Mouse (Mus musculus) CH12.LX (cell line): ENCODE measurements around the gene Smc5. TPM values are rescaled to one million over a fixed set of nuclear protein-coding genes. Genes with fewer than 3 reads are reported as not detected.

Source experiments
- DNase-seq: peaks from one replicate; pipeline ENCODE4 v3.0.0-alpha.2; 2013; ENCODE audit errors: extremely low read depth
- H3K27ac ChIP-seq: 2 replicates; pipeline ENCODE4 v1.5.1; 2012; ENCODE audit warnings: low read depth, mild to moderate bottlenecking, control low read depth, moderate library complexity; ENCODE audit not compliant: insufficient read depth
- H3K27me3 ChIP-seq: replicated peaks from 2 replicates; pipeline ENCODE3; 2012; ENCODE audit warnings: inconsistent platforms
- H3K36me3 ChIP-seq, 2 experiments: replicated peaks in 1 of 2; 2 replicates each; pipeline versions ENCODE3 to v1.6.1; 2012; ENCODE audit warnings: inconsistent platforms in 1 of 2, low read length in 1 of 2, mild to moderate bottlenecking in 1 of 2, mixed read lengths in 1 of 2, moderate library complexity in 1 of 2; ENCODE audit not compliant: control insufficient read depth in 1 of 2, insufficient read depth in 1 of 2
- H3K4me1 ChIP-seq, 2 experiments: 2 replicates each; pipeline ENCODE4 v1.6.1; 2012; ENCODE audit warnings: inconsistent platforms in 1 of 2, moderate library complexity in 1 of 2; ENCODE audit not compliant: insufficient read depth in 2 of 2, control insufficient read depth in 1 of 2
- H3K4me2 ChIP-seq: 2 replicates; pipeline ENCODE4 v1.6.1; 2012; ENCODE audit warnings: low read depth, mild to moderate bottlenecking, control low read depth; ENCODE audit not compliant: poor library complexity, insufficient read depth, severe bottlenecking
- H3K4me3 ChIP-seq, 3 experiments: fragments of 150-350 bp in 1 of 3; sonication (generic) in 1 of 3; replicated peaks in 1 of 3; 2 replicates each; pipeline versions ENCODE3 to v1.5.1; 2011 to 2012; ENCODE audit warnings: low read depth in 2 of 3, low read length in 2 of 3, mild to moderate bottlenecking in 2 of 3, moderate library complexity in 2 of 3, control low read depth in 1 of 3, improper control_type of control experiment in 1 of 3, inconsistent platforms in 1 of 3, mixed read lengths in 1 of 3; ENCODE audit not compliant: poor library complexity in 1 of 3
- H3K79me2 ChIP-seq: replicated peaks from 2 replicates; pipeline ENCODE4 v1.6.1; 2012; ENCODE audit warnings: mild to moderate bottlenecking, moderate library complexity; ENCODE audit not compliant: control insufficient read depth, poor library complexity, insufficient read depth, severe bottlenecking; ENCODE audit errors: extremely low read depth
- H3K9ac ChIP-seq: 2 replicates; pipeline ENCODE4 v1.6.1; 2012; ENCODE audit warnings: low read depth, mild to moderate bottlenecking, control low read depth, moderate library complexity; ENCODE audit not compliant: insufficient read depth
- H3K9me3 ChIP-seq: replicated peaks from 2 replicates; pipeline ENCODE3; 2012; ENCODE audit warnings: low read length, inconsistent platforms, mixed read lengths
- BHLHE40 ChIP-seq: IDR thresholded peaks from 2 replicates; pipeline ENCODE4 v1.6.1; 2011; ENCODE audit warnings: mild to moderate bottlenecking, low read depth, low read length, improper control_type of control experiment
- CHD1 ChIP-seq: IDR thresholded peaks from 2 replicates; pipeline ENCODE4 v1.6.1; 2012; ENCODE audit warnings: low read depth, low read length, improper control_type of control experiment, inconsistent platforms
- CHD2 ChIP-seq: IDR thresholded peaks from 2 replicates; pipeline ENCODE4 v1.6.1; 2011; ENCODE audit warnings: low read length, improper control_type of control experiment
- CTCF ChIP-seq, 2 experiments: IDR thresholded peaks in 1 of 2; conservative IDR thresholded peaks in 1 of 2; 2 replicates each; pipeline ENCODE4 v1.5.1; 2011 to 2012; ENCODE audit warnings: low read depth in 2 of 2, low read length in 2 of 2, improper control_type of control experiment in 1 of 2, inconsistent platforms in 1 of 2, mild to moderate bottlenecking in 1 of 2, moderate library complexity in 1 of 2
- E2F4 ChIP-seq: IDR thresholded peaks from 2 replicates; pipeline ENCODE4 v1.6.1; 2011; ENCODE audit warnings: low read depth, low read length, improper control_type of control experiment; ENCODE audit not compliant: insufficient replicate concordance
- ELF1 ChIP-seq: IDR thresholded peaks from 2 replicates; pipeline ENCODE4 v1.6.1; 2014; ENCODE audit warnings: low read depth, mild to moderate bottlenecking, inconsistent platforms, low read length, improper control_type of control experiment
- EP300 ChIP-seq: IDR thresholded peaks from 2 replicates; pipeline ENCODE4 v1.6.1; 2011; ENCODE audit warnings: low read length, improper control_type of control experiment
- ETS1 ChIP-seq: conservative IDR thresholded peaks from 2 replicates; pipeline ENCODE4 v1.6.1; 2012; ENCODE audit warnings: low read depth, mild to moderate bottlenecking, inconsistent platforms, low read length, improper control_type of control experiment, moderate library complexity
- GABPA ChIP-seq: IDR thresholded peaks from 2 replicates; pipeline ENCODE4 v1.6.1; 2012; ENCODE audit warnings: low read depth, low read length, improper control_type of control experiment, inconsistent platforms; ENCODE audit not compliant: insufficient replicate concordance
- HCFC1 ChIP-seq: IDR thresholded peaks from 2 replicates; pipeline ENCODE4 v1.6.1; 2012; ENCODE audit warnings: low read depth, mild to moderate bottlenecking, inconsistent platforms, low read length, improper control_type of control experiment
- IRF4 ChIP-seq: IDR thresholded peaks from 2 replicates; pipeline ENCODE4 v1.6.1; 2014; ENCODE audit warnings: low read depth, mild to moderate bottlenecking, inconsistent platforms, low read length, improper control_type of control experiment
- JUN ChIP-seq: IDR thresholded peaks from 2 replicates; pipeline ENCODE4 v1.6.1; 2011; ENCODE audit warnings: low read depth, mild to moderate bottlenecking, low read length, improper control_type of control experiment, moderate library complexity; ENCODE audit not compliant: insufficient read depth
- JUND ChIP-seq: conservative IDR thresholded peaks from 2 replicates; pipeline ENCODE4 v1.6.1; 2011; ENCODE audit warnings: low read depth, low read length, improper control_type of control experiment
- KAT2A ChIP-seq: IDR thresholded peaks from 2 replicates; pipeline ENCODE4 v1.6.1; 2012; ENCODE audit warnings: low read length, improper control_type of control experiment, inconsistent platforms; ENCODE audit not compliant: insufficient replicate concordance
- MAFK ChIP-seq: IDR thresholded peaks from 2 replicates; pipeline ENCODE4 v1.6.1; 2011; ENCODE audit warnings: low read length, improper control_type of control experiment; ENCODE audit not compliant: insufficient replicate concordance
- MAX ChIP-seq: IDR thresholded peaks from 2 replicates; pipeline ENCODE4 v1.6.1; 2011; ENCODE audit warnings: low read length, improper control_type of control experiment
- MAZ ChIP-seq: IDR thresholded peaks from 2 replicates; pipeline ENCODE4 v1.6.1; 2012; ENCODE audit warnings: low read depth, mild to moderate bottlenecking, inconsistent platforms, low read length, improper control_type of control experiment, moderate library complexity
- MEF2A ChIP-seq: IDR thresholded peaks from 2 replicates; pipeline ENCODE4 v1.6.1; 2014; ENCODE audit warnings: low read depth, mild to moderate bottlenecking, inconsistent platforms, low read length, improper control_type of control experiment, borderline replicate concordance
- MXI1 ChIP-seq: IDR thresholded peaks from 2 replicates; pipeline ENCODE4 v1.6.1; 2011; ENCODE audit warnings: mild to moderate bottlenecking, low read depth, low read length, improper control_type of control experiment
- MYC ChIP-seq: IDR thresholded peaks from 2 replicates; pipeline ENCODE4 v1.6.1; 2011; ENCODE audit warnings: low read depth, mild to moderate bottlenecking, improper control_type of control experiment, low read length
- NELFE ChIP-seq: IDR thresholded peaks from 2 replicates; pipeline ENCODE4 v1.6.1; 2011; ENCODE audit warnings: low read depth, low read length, improper control_type of control experiment
- NRF1 ChIP-seq: IDR thresholded peaks from 2 replicates; pipeline ENCODE4 v1.6.1; 2014; ENCODE audit warnings: low read depth, mild to moderate bottlenecking, inconsistent platforms, low read length, improper control_type of control experiment, moderate library complexity
- PAX5 ChIP-seq: IDR thresholded peaks from 2 replicates; pipeline ENCODE4 v1.6.1; 2012; ENCODE audit warnings: low read length, inconsistent platforms, mixed read lengths
- POLR2A ChIP-seq: IDR thresholded peaks from 2 replicates; pipeline ENCODE4 v1.6.1; 2011; ENCODE audit warnings: low read depth, mild to moderate bottlenecking, improper control_type of control experiment, low read length
- POLR2AphosphoS2 ChIP-seq: IDR thresholded peaks from 2 replicates; pipeline ENCODE4 v1.6.1; 2011; ENCODE audit warnings: low read depth, low read length, improper control_type of control experiment
- RAD21 ChIP-seq: IDR thresholded peaks from 2 replicates; pipeline ENCODE4 v1.6.1; 2011; ENCODE audit warnings: low read depth, mild to moderate bottlenecking, low read length, improper control_type of control experiment, moderate library complexity
- RCOR1 ChIP-seq: conservative IDR thresholded peaks from 2 replicates; pipeline ENCODE4 v1.6.1; 2012; ENCODE audit warnings: low read depth, mild to moderate bottlenecking, inconsistent platforms, low read length, improper control_type of control experiment
- SIN3A ChIP-seq: IDR thresholded peaks from 2 replicates; pipeline ENCODE4 v1.6.1; 2012; ENCODE audit warnings: low read length, improper control_type of control experiment, inconsistent platforms
- SMC3 ChIP-seq: IDR thresholded peaks from 2 replicates; pipeline ENCODE4 v1.6.1; 2011; ENCODE audit warnings: low read depth, low read length, improper control_type of control experiment
- TBP ChIP-seq: conservative IDR thresholded peaks from 2 replicates; pipeline ENCODE4 v1.6.1; 2011; ENCODE audit warnings: low read depth, low read length, improper control_type of control experiment
- TCF12 ChIP-seq: IDR thresholded peaks from 2 replicates; pipeline ENCODE4 v1.6.1; 2014; ENCODE audit warnings: low read depth, mild to moderate bottlenecking, inconsistent platforms, low read length, improper control_type of control experiment
- UBTF ChIP-seq: IDR thresholded peaks from 2 replicates; pipeline ENCODE4 v1.6.1; 2012; ENCODE audit warnings: low read depth, mild to moderate bottlenecking, inconsistent platforms, low read length, improper control_type of control experiment, moderate library complexity
- USF1 ChIP-seq: IDR thresholded peaks from 2 replicates; pipeline ENCODE4 v1.6.1; 2014; ENCODE audit warnings: low read depth, mild to moderate bottlenecking, inconsistent platforms, low read length, improper control_type of control experiment
- USF2 ChIP-seq: conservative IDR thresholded peaks from 2 replicates; pipeline ENCODE4 v1.6.1; 2011; ENCODE audit warnings: low read depth, low read length, improper control_type of control experiment
- ZC3H11A ChIP-seq: IDR thresholded peaks from 2 replicates; pipeline ENCODE4 v1.6.1; 2012; ENCODE audit warnings: low read depth, mild to moderate bottlenecking, inconsistent platforms, low read length, improper control_type of control experiment
- ZKSCAN1 ChIP-seq: IDR thresholded peaks from 2 replicates; pipeline ENCODE4 v1.6.1; 2012; ENCODE audit warnings: low read depth, inconsistent platforms, low read length, improper control_type of control experiment, borderline replicate concordance
- ZMIZ1 ChIP-seq: IDR thresholded peaks from 2 replicates; pipeline ENCODE4 v1.6.1; 2012; ENCODE audit warnings: low read depth, mild to moderate bottlenecking, inconsistent platforms, low read length, improper control_type of control experiment
- ZNF384 ChIP-seq: IDR thresholded peaks from 2 replicates; pipeline ENCODE4 v1.6.1; 2012; ENCODE audit warnings: low read depth, low read length, improper control_type of control experiment, inconsistent platforms
- dilution Hi-C: fragments of 300-500 bp; cut with MboI; formaldehyde crosslinking; loops from 2 replicates; pipeline ENCODE4 v1.14.3; 2020; ENCODE audit warnings: low sequenced_read_pairs; ENCODE audit not compliant: extremely low pct_unique_long_range_greater_than_20kb, extremely low pct_ligation_motif_present
- in situ Hi-C: fragments of 300-500 bp; cut with MboI; formaldehyde crosslinking; loops from 3 replicates; pipeline ENCODE4 v1.14.3; 2019; ENCODE audit warnings: low sequenced_read_pairs, low pct_ligation_motif_present, low pct_unique_long_range_greater_than_20kb, mixed read lengths
- polyA plus RNA-seq: library from polyadenylated mRNA; unstranded; fragments of >175 nt; gene quantifications from 2 replicates; pipeline ENCODE4 v1.2.1, GENCODE M21; 2012; ENCODE audit warnings: low read depth; ENCODE audit not compliant: insufficient read length
- total RNA-seq, 2 experiments: library from RNA; depleted of rRNA; stranded (reverse); fragments of 300-350 nt in 1 of 2; fragments of >200 nt in 1 of 2; gene quantifications; 2 replicates each; pipeline ENCODE4 v1.2.3; 2012 to 2014

The Smc5 gene
- total RNA-seq (2012; rRNA removed) (22.8 and 25.5 TPM in 2 replicates), total RNA-seq (2014; rRNA removed) (34.5 and 41.3 TPM in 2 replicates), polyA plus RNA-seq (43.4 and 45.3 TPM in 2 replicates)

GRCm38 (mm10) chr19:23273355-23274053 lies at the start of gene Smc5:
Smc5 (minus strand) TSS chr19:23273897.
- peaks cover 2 to 10% of the 10 kb centered on the region in 2 experiments for H3K36me3 ChIP-seq
- dilution Hi-C loops (no loop called here), in situ Hi-C loops (no loop called here)
- H3K27ac ChIP-seq: no peak within 1 kb of the TSS
- H3K4me1 ChIP-seq: peaks cover 0 to 13% of the 10 kb centered on the region in 2 experiments; a peak in 2 of 4 replicates
- no peaks in the 10 kb centered on the region for H3K9me3 ChIP-seq
- H3K9ac ChIP-seq: peak within 1 kb of the TSS; percentile 82
- DNase-seq: peak; percentile 69
- H3K4me3 ChIP-seq: peak within 1 kb of the TSS; percentile 74 to 90 (median 83)
- H3K4me2 ChIP-seq: peak within 1 kb of the TSS; percentile 84
- TF ChIP-seq ZNF384 (no peak), USF2 (no peak), ZC3H11A (no peak), SMC3 (no peak), RAD21 (no peak), NELFE (peak; percentile 78), GABPA (no peak), CHD2 (peak; percentile 56; the same call in 1 of the 2 replicates), TBP (no peak), CHD1 (no peak), POLR2A (peak; percentile 89), MYC (no peak), MAZ (no peak), CTCF (conservative IDR thresholded peaks at IDR 0.05 in 1 of 2, IDR thresholded peaks at IDR 0.05 in 1 of 2; ENCODE audit: low read depth in 2 of 2, low read length in 2 of 2) (no peak), NRF1 (peak; percentile 84), ETS1 (no peak), MAX (peak; percentile 82), JUN (no peak), EP300 (no peak), KAT2A (0 out of 2 replicates have a peak, but pooled peaks have one; percentile 39), SIN3A (peak; percentile 83), MAFK (no peak), USF1 (no peak), E2F4 (no peak), PAX5 (no peak), BHLHE40 (no peak), UBTF (no peak; the same call in 1 of the 2 replicates), MEF2A (0 out of 2 replicates have a peak, but pooled peaks have one; percentile 16), HCFC1 (peak; percentile 57), IRF4 (no peak), ZMIZ1 (peak; percentile 70; the same call in 1 of the 2 replicates), ZKSCAN1 (no peak), JUND (no peak), MXI1 (peak; percentile 40; the same call in 1 of the 2 replicates), TCF12 (peak; percentile 72), RCOR1 (no peak), POLR2AphosphoS2 (no peak), ELF1 (no peak)
- peaks cover 23% of the 10 kb centered on the region for H3K79me2 ChIP-seq
- H3K27me3 ChIP-seq: no peaks in the 10 kb centered on the region
